14 mouse cellular contexts compared by ENCODE assay signal in the genomic region with DNA sequence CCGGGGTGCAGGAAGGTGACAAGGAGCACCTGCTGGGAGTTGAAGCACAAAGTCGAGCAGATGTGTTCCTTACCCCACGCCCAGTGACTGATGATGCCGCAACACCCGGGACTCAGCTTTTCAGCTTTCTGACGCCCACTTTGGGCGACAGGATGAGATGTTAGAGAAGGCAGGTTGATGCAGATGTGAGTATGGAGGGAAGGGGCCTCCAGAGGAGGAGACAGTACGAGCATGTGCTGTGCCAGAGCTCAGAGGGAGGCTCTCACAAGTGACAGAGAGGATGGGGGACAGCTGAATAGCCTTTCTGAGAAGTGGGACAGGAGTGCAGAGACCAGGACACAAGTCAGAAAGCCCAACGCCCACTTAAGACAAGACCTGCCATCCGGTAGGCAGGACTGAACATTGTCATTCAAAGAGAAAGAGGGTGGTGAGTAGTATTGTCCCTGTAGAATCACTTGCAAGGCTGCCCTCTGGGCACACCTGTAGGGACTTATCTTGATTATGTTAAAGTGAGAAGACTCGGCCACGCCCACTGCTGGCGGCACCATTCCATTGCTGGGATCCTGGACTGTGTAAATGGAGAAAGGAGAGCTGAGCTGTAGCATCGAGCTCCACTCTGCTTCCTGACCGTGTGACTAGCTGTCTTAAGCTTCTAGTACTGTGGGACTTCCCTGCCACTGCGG. TPM values are rescaled to one million over a fixed set of nuclear protein-coding genes. Genes with fewer than 3 reads are reported as not detected.
"Had no signal": no experiment of that assay in that cellular context is flagged by ENCODE, and none has a peak within 500 bp of the region (broad histone marks: within the 10 kb centered on the region; RNA-seq: fewer than 3 reads in every experiment).

No protein-coding gene starts in this region.

- H3K4me2 ChIP-seq: kidney, embryonic 15.5 days; limb, embryonic 15.5 days; liver, embryonic 12.5 days; lung, embryonic 14.5 days; neural tube, embryonic 15.5 days; stomach, embryonic 15.5 days had no signal

- ATAC-seq: liver, embryonic 12.5 days had no signal

- H3K4me1 ChIP-seq: kidney, embryonic 15.5 days; stomach, embryonic 15.5 days had no signal

- H3K9ac ChIP-seq: kidney, embryonic 15.5 days; limb, embryonic 15.5 days; liver, embryonic 12.5 days; lung, embryonic 14.5 days; neural tube, embryonic 15.5 days; stomach, embryonic 15.5 days had no signal

- H3K4me3 ChIP-seq: kidney, embryonic 15.5 days; limb, embryonic 15.5 days; liver, embryonic 12.5 days; midbrain, embryonic 10.5 days; myocyte; neural tube, embryonic 15.5 days; stomach, embryonic 15.5 days had no signal

- DNase-seq: kidney, postnatal 14 days; lung, embryonic 14.5 days; lung, postnatal 4 days; midbrain, embryonic 14.5 days; thymus, postnatal 4 days had no signal

- H3K9me3 ChIP-seq: kidney, embryonic 15.5 days; limb, embryonic 15.5 days; liver, embryonic 12.5 days; midbrain, embryonic 10.5 days; neural tube, embryonic 15.5 days; stomach, embryonic 15.5 days had no signal

- H3K27me3 ChIP-seq: kidney, embryonic 15.5 days; limb, embryonic 15.5 days; liver, embryonic 12.5 days; neural tube, embryonic 15.5 days; stomach, embryonic 15.5 days had no signal

- H3K27ac ChIP-seq: kidney, embryonic 15.5 days; limb, embryonic 15.5 days; liver, embryonic 12.5 days; midbrain, embryonic 10.5 days; neural tube, embryonic 15.5 days; stomach, embryonic 15.5 days had no signal

RNA-seq across cellular contexts. Expression of a gene that starts 40.7 kb away (rescaled TPM):
- polyA plus RNA-seq: kidney, embryonic 15.5 days; limb, embryonic 15.5 days; liver, embryonic 12.5 days; liver, embryonic 16.5 days; lung, embryonic 14.5 days; midbrain, embryonic 10.5 days; midbrain, embryonic 14.5 days; neural tube, embryonic 11.5 days; neural tube, embryonic 15.5 days; stomach, embryonic 15.5 days had no signal
